Comparison of ENCODE assay signal across 30 mouse cellular contexts in genomic region chr1:157110287-157110835, GRCm38 (mm10). TPM values are rescaled to one million over a fixed set of nuclear protein-coding genes. Genes with fewer than 3 reads are reported as not detected.
A peak's percentile ranks its signal among the peaks of the same experiment; 100 is the strongest.
DNase-seq lines count a peak whose midpoint lies in the region; ATAC-seq and TF ChIP-seq lines count a peak whose summit lies in the region.
"Had no signal": no experiment of that assay in that cellular context is flagged by ENCODE, and none has a peak within 500 bp of the region (broad histone marks: within the 10 kb centered on the region; RNA-seq: fewer than 3 reads in every experiment).

No protein-coding gene starts in this region.

- H3K4me3 ChIP-seq in heart, embryonic 13.5 days = no peak overlapping the region
- H3K4me3 ChIP-seq in testis, adult 2 months (ENCODE audit: control insufficient read depth, low read depth, low read length) = peak overlapping the region; percentile 66
- H3K4me3 ChIP-seq: gastrocnemius, adult 2 months; heart, embryonic 15.5 days; midbrain, embryonic 12.5 days; myocyte; neural tube, embryonic 12.5 days had no signal

- no peak overlapping the region for H3K27ac ChIP-seq in heart, embryonic 13.5 days (replicated peaks)
- no peak overlapping the region for H3K27ac ChIP-seq in testis, adult 2 months (ENCODE audit: control insufficient read depth, insufficient read depth, low read depth, low read length)
- H3K27ac ChIP-seq: gastrocnemius, adult 2 months; heart, embryonic 15.5 days; hindbrain, embryonic 14.5 days; liver, embryonic 14.5 days; midbrain, embryonic 12.5 days; neural tube, embryonic 12.5 days had no signal

- no peak for DNase-seq in heart, adult 11 months
- DNase-seq in testis, postnatal 10 days (ENCODE audit: low spot score) = no peak
- DNase-seq in skeletal muscle tissue, adult 2 months (ENCODE audit: low read depth, low spot score) = peak; percentile 21
- DNase-seq in cerebellum, postnatal 10 days = no peak
- DNase-seq: adrenal gland, adult 8-10 months; B cell, adult 2 months; cerebellum, adult 11 months; cerebellum, adult 9-10 months; gastrocnemius, adult 2 months; kidney, adult 2 months; kidney, postnatal 4 days; left cerebral cortex, postnatal 4 days; liver; lung, adult 2 months; lung, postnatal 14 days; right cerebral cortex, postnatal 4 days had no signal

- ATAC-seq in heart, embryonic 13.5 days (ENCODE audit: extremely low read depth, insufficient number of reproducible peaks, low FRiP score, low TSS enrichment) = peak; percentile 19; the same call in 1 of the 2 replicates
- ATAC-seq in activated CD4-positive, CD25-positive, alpha-beta regulatory T cell, adult 4 months = peak; percentile 32
- no peak for ATAC-seq in frontal cortex, adult (ENCODE audit: low TSS enrichment)
- ATAC-seq: forebrain, embryonic 14.5 days had no signal

- no peak overlapping the region for H3K9ac ChIP-seq in heart, embryonic 13.5 days
- H3K9ac ChIP-seq: heart, embryonic 15.5 days; hindbrain, embryonic 14.5 days; liver, embryonic 14.5 days; midbrain, embryonic 12.5 days; neural tube, embryonic 12.5 days had no signal

- no peak for TF ChIP-seq POLR2A in testis, adult 2 months (IDR thresholded peaks at IDR 0.05; ENCODE audit: control insufficient read depth, low read depth, low read length)

- no peaks in the 10 kb centered on the region for H3K36me3 ChIP-seq in heart, embryonic 13.5 days
- no peaks in the 10 kb centered on the region for H3K36me3 ChIP-seq in testis, adult 2 months (ENCODE audit: control insufficient read depth, insufficient read depth, low read length)
- H3K36me3 ChIP-seq: heart, embryonic 15.5 days; midbrain, embryonic 12.5 days; neural tube, embryonic 12.5 days had no signal

- peaks cover 9% of the 10 kb centered on the region for H3K4me1 ChIP-seq in heart, embryonic 13.5 days
- no peaks in the 10 kb centered on the region for H3K4me1 ChIP-seq in testis, adult 2 months (ENCODE audit: control insufficient read depth, insufficient read depth, low read length)
- H3K4me1 ChIP-seq: midbrain, embryonic 12.5 days; neural tube, embryonic 12.5 days had no signal

- H3K4me2 ChIP-seq in heart, embryonic 13.5 days = no peak overlapping the region
- H3K4me2 ChIP-seq: heart, embryonic 15.5 days; hindbrain, embryonic 14.5 days; midbrain, embryonic 12.5 days; neural tube, embryonic 12.5 days had no signal

- no peaks in the 10 kb centered on the region; the same call in 1 of the 2 replicates for H3K9me3 ChIP-seq in heart, embryonic 13.5 days
- H3K9me3 ChIP-seq: heart, embryonic 15.5 days; midbrain, embryonic 12.5 days had no signal

- no peaks in the 10 kb centered on the region for H3K27me3 ChIP-seq in heart, embryonic 13.5 days (replicated peaks)
- H3K27me3 ChIP-seq in testis, adult 2 months (ENCODE audit: control insufficient read depth, insufficient read depth, low read length) = no peaks in the 10 kb centered on the region
- H3K27me3 ChIP-seq: heart, embryonic 15.5 days; midbrain, embryonic 12.5 days; neural tube, embryonic 12.5 days had no signal

- whole genome bisulfite sequencing in heart, embryonic 13.5 days = 49% methylated on average over 6 of the region's 6 CpGs

- no peak for TF ChIP-seq CTCF in testis, adult 2 months (IDR thresholded peaks at IDR 0.05; ENCODE audit: control insufficient read depth, insufficient read depth, insufficient replicate concordance, low read depth, low read length)

RNA-seq across cellular contexts. Expression of gene Tex35, which starts 1.9 kb away (rescaled TPM):
- not detected in 2 replicates for polyA plus RNA-seq in heart, embryonic 13.5 days (2015; fragmentation: Nextera tagmentation; extraction: Ambion mirVana)
- 289 and 335 TPM in 2 replicates for polyA plus RNA-seq in testis, adult 2 months (2012; rRNA removed)
- under 1 TPM in 1 of 2 experiments, not detected in 1; 0.62 TPM for polyA plus RNA-seq in activated CD4-positive, CD25-positive, alpha-beta regulatory T cell, adult 4 months (2017; shearing (Covaris generic))
- polyA plus RNA-seq: forebrain, embryonic 14.5 days; heart, embryonic 15.5 days; hindbrain, embryonic 14.5 days; intestine, embryonic 14.5 days; liver, embryonic 14.5 days; midbrain, embryonic 12.5 days; midbrain, postnatal 0 days; neural tube, embryonic 12.5 days; urinary bladder, adult 2 months had no signal

Comparison
In these comparisons a context has a peak if more than half of its experiments do, and no peak if none do; other contexts are left out.
1. RNA of gene Tex35, which starts 1.9 kb away (polyA plus RNA-seq): 289 to 335 TPM in testis, adult 2 months; 0.62 TPM in activated CD4-positive, CD25-positive, alpha-beta regulatory T cell, adult 4 months and not detected in heart, embryonic 13.5 days; every median in the first group is over 100 times any median in the second.